ENCODE assay signal across 19 mouse cellular contexts in genomic region chr7:34773309-34773708, GRCm38 (mm10). TPM values are rescaled to one million over a fixed set of nuclear protein-coding genes. Genes with fewer than 3 reads are reported as not detected.
DNase-seq lines count a peak whose midpoint lies in the region; ATAC-seq and TF ChIP-seq lines count a peak whose summit lies in the region.
"Had no signal": no experiment of that assay in that cellular context is flagged by ENCODE, and none has a peak within 500 bp of the region (broad histone marks: within the 10 kb centered on the region; RNA-seq: fewer than 3 reads in every experiment).

No protein-coding gene starts in this region.

- ATAC-seq in neural tube, embryonic 11.5 days (ENCODE audit: insufficient read depth, low FRiP score, low TSS enrichment) = no peak
- 0 out of 2 replicates have a peak, but pooled peaks have one; percentile 25 for ATAC-seq in forebrain, postnatal 0 days
- ATAC-seq in midbrain, embryonic 13.5 days = peak; percentile 43; the same call in 1 of the 2 replicates
- ATAC-seq in neural tube, embryonic 15.5 days (ENCODE audit: low FRiP score) = peak; percentile 36; the same call in 1 of the 2 replicates
- ATAC-seq: liver, embryonic 12.5 days had no signal

- H3K27ac ChIP-seq in neural tube, embryonic 11.5 days (ENCODE audit: low read depth, low read length) = peak overlapping the region; percentile 81
- H3K27ac ChIP-seq in forebrain, postnatal 0 days (ENCODE audit: low read depth, low read length) = no peak overlapping the region; the same call in 1 of the 2 replicates
- H3K27ac ChIP-seq in midbrain, embryonic 13.5 days = peak overlapping the region; percentile 76
- H3K27ac ChIP-seq in neural tube, embryonic 15.5 days (replicated peaks) = peak overlapping the region; percentile 66
- H3K27ac ChIP-seq: embryonic facial prominence, embryonic 15.5 days; gastrocnemius, adult 2 months; liver, embryonic 12.5 days; lung, embryonic 15.5 days; stomach, embryonic 15.5 days had no signal

- no peaks in the 10 kb centered on the region for H3K27me3 ChIP-seq in neural tube, embryonic 11.5 days (ENCODE audit: control insufficient read depth, insufficient read depth, low read length)
- H3K27me3 ChIP-seq in forebrain, postnatal 0 days (ENCODE audit: insufficient read depth, low read length) = no peaks in the 10 kb centered on the region
- no peaks in the 10 kb centered on the region for H3K27me3 ChIP-seq in midbrain, embryonic 13.5 days
- H3K27me3 ChIP-seq in neural tube, embryonic 15.5 days (replicated peaks) = no peaks in the 10 kb centered on the region
- H3K27me3 ChIP-seq: embryonic facial prominence, embryonic 15.5 days; liver, embryonic 12.5 days; stomach, embryonic 15.5 days had no signal

- 64% methylated on average over 5 of the region's 5 CpGs for WGBS in neural tube, embryonic 11.5 days
- 28% methylated on average over 5 of the region's 5 CpGs for WGBS in forebrain, postnatal 0 days
- WGBS in midbrain, embryonic 13.5 days = 47% methylated on average over 5 of the region's 5 CpGs
- WGBS in neural tube, embryonic 15.5 days = 27% methylated on average over 5 of the region's 5 CpGs

- H3K36me3 ChIP-seq in neural tube, embryonic 11.5 days (ENCODE audit: control insufficient read depth, insufficient read depth, low read length) = no peaks in the 10 kb centered on the region
- H3K36me3 ChIP-seq in forebrain, postnatal 0 days (ENCODE audit: insufficient read depth) = no peaks in the 10 kb centered on the region
- H3K36me3 ChIP-seq in midbrain, embryonic 13.5 days = no peaks in the 10 kb centered on the region
- no peaks in the 10 kb centered on the region for H3K36me3 ChIP-seq in neural tube, embryonic 15.5 days
- H3K36me3 ChIP-seq: embryonic facial prominence, embryonic 15.5 days; liver, embryonic 12.5 days; lung, embryonic 15.5 days; stomach, embryonic 15.5 days had no signal

- peaks cover 3% of the 10 kb centered on the region; the same call in 1 of the 2 replicates for H3K4me1 ChIP-seq in neural tube, embryonic 11.5 days (ENCODE audit: control insufficient read depth, insufficient read depth, low read length)
- peaks cover 6% of the 10 kb centered on the region; the same call in 1 of the 2 replicates for H3K4me1 ChIP-seq in forebrain, postnatal 0 days (ENCODE audit: insufficient read depth)
- peaks cover 40% of the 10 kb centered on the region for H3K4me1 ChIP-seq in midbrain, embryonic 13.5 days (replicated peaks)
- peaks cover 42% of the 10 kb centered on the region for H3K4me1 ChIP-seq in neural tube, embryonic 15.5 days
- H3K4me1 ChIP-seq: liver, embryonic 12.5 days; stomach, embryonic 15.5 days had no signal

- no peak overlapping the region for H3K9ac ChIP-seq in neural tube, embryonic 11.5 days (ENCODE audit: low read length)
- no peak overlapping the region for H3K9ac ChIP-seq in forebrain, postnatal 0 days
- H3K9ac ChIP-seq in midbrain, embryonic 13.5 days (replicated peaks) = no peak overlapping the region
- no peak overlapping the region for H3K9ac ChIP-seq in neural tube, embryonic 15.5 days (replicated peaks)
- H3K9ac ChIP-seq: embryonic facial prominence, embryonic 15.5 days; liver, embryonic 12.5 days; lung, embryonic 15.5 days; stomach, embryonic 15.5 days had no signal

- no peak for DNase-seq in neural tube, embryonic 11.5 days (ENCODE audit: low spot score)
- no peak for DNase-seq in neural tube, embryonic 10.5 days (ENCODE audit: extremely low spot score, low spot score)
- DNase-seq in forebrain, postnatal 0 days = peak; percentile 21
- no peak for DNase-seq in left cerebral cortex, postnatal 4 days
- DNase-seq in heart, adult 11 months = no peak
- DNase-seq in ovary, adult 18-20 months (ENCODE audit: low spot score) = no peak
- DNase-seq: B cell, adult 2 months; embryo, embryonic 11 days; gastrocnemius, adult 2 months; kidney, adult 8-10 months; kidney, postnatal 4 days; right cerebral cortex, postnatal 14 days had no signal

- H3K9me3 ChIP-seq in neural tube, embryonic 11.5 days (ENCODE audit: control insufficient read depth, low read length) = no peaks in the 10 kb centered on the region
- H3K9me3 ChIP-seq in forebrain, postnatal 0 days (ENCODE audit: low read length) = no peaks in the 10 kb centered on the region
- no peaks in the 10 kb centered on the region for H3K9me3 ChIP-seq in midbrain, embryonic 13.5 days
- H3K9me3 ChIP-seq in neural tube, embryonic 15.5 days (replicated peaks) = no peaks in the 10 kb centered on the region
- H3K9me3 ChIP-seq: embryonic facial prominence, embryonic 15.5 days; liver, embryonic 12.5 days; lung, embryonic 15.5 days; stomach, embryonic 15.5 days had no signal

- intact Hi-C loops in left cerebral cortex, postnatal 4 days (cut with DNase I) = no loop called here

- H3K4me2 ChIP-seq in neural tube, embryonic 11.5 days (ENCODE audit: low read depth) = no peak overlapping the region
- peak overlapping the region; percentile 37; the same call in 1 of the 2 replicates for H3K4me2 ChIP-seq in forebrain, postnatal 0 days (ENCODE audit: low read depth)
- no peak overlapping the region for H3K4me2 ChIP-seq in midbrain, embryonic 13.5 days (replicated peaks)
- peak overlapping the region; percentile 47 for H3K4me2 ChIP-seq in neural tube, embryonic 15.5 days
- H3K4me2 ChIP-seq: liver, embryonic 12.5 days; lung, embryonic 15.5 days; stomach, embryonic 15.5 days had no signal

- H3K4me3 ChIP-seq in neural tube, embryonic 11.5 days (ENCODE audit: low read depth, low read length) = no peak overlapping the region
- H3K4me3 ChIP-seq in forebrain, postnatal 0 days (ENCODE audit: low read depth, low read length) = no peak overlapping the region
- no peak overlapping the region for H3K4me3 ChIP-seq in midbrain, embryonic 13.5 days (replicated peaks)
- no peak overlapping the region for H3K4me3 ChIP-seq in neural tube, embryonic 15.5 days (replicated peaks)
- H3K4me3 ChIP-seq: embryonic facial prominence, embryonic 15.5 days; liver, embryonic 12.5 days; lung, embryonic 15.5 days; stomach, embryonic 15.5 days had no signal

- TF ChIP-seq CTCF in forebrain, postnatal 0 days (IDR thresholded peaks at IDR 0.05; ENCODE audit: low read depth) = no peak

RNA-seq across cellular contexts. Expression of gene Chst8, which starts 39.2 kb away (rescaled TPM):
- polyA plus RNA-seq in neural tube, embryonic 11.5 days (2014; fragmentation: Nextera tagmentation; extraction: Ambion mirVana) = 19.6 and 21.2 TPM in 2 replicates
- 17.6 and 22.2 TPM in 2 replicates for total RNA-seq in forebrain, postnatal 0 days (2014; rRNA removed)
- 10.8 and 14.2 TPM in 2 replicates for polyA plus RNA-seq in forebrain, postnatal 0 days (2015; fragmentation: Nextera tagmentation; extraction: Ambion mirVana)
- 20.5 and 21.2 TPM in 2 replicates for polyA plus RNA-seq in midbrain, embryonic 13.5 days (2015; fragmentation: Nextera tagmentation; extraction: Ambion mirVana)
- 13.2 and 13.3 TPM in 2 replicates for polyA plus RNA-seq in neural tube, embryonic 15.5 days (2015; fragmentation: Nextera tagmentation; extraction: Ambion mirVana)
- total RNA-seq in left cerebral cortex, postnatal 4 days (2021) = 10 to 100 TPM; 13.4 to 14.4 TPM
- total RNA-seq: granulocyte monocyte progenitor cell, adult 5-6 weeks had no signal

Comparison
In these comparisons a context has a peak if more than half of its experiments do, and no peak if none do; other contexts are left out.
1. H3K4me2 ChIP-seq: peak in forebrain, postnatal 0 days (single experiment) and neural tube, embryonic 15.5 days (single experiment); none in neural tube, embryonic 11.5 days (single experiment) and midbrain, embryonic 13.5 days (single experiment).